Mouse (Mus musculus) cerebellum, adult 11 months (tissue): ENCODE measurements around the gene Zp2.
A peak's percentile ranks its signal among the peaks of the same experiment; 100 is the strongest.

ENCODE experiments used
- DNase-seq: peaks from one replicate; pipeline ENCODE4 v3.0.0; 2022

The Zp2 gene

GRCm38 (mm10) chr7:120128951-120129350 lies 16.1 kb downstream of the Zp2 start:
- DNase-seq = no peak

GRCm38 (mm10) chr7:120127686-120128059 lies 17.4 kb downstream of the Zp2 start:
- DNase-seq = no peak

GRCm38 (mm10) chr7:120126976-120127685 lies 18.0 kb downstream of the Zp2 start:
- DNase-seq = no peak

GRCm38 (mm10) chr7:120124844-120125243 lies 20.2 kb downstream of the Zp2 start:
- DNase-seq = peak; percentile 44

- DNase-seq = no peak
Measured at GRCm38 (mm10) chr7:120123776-120124175, 21.3 kb downstream of the Zp2 start.

- no peak for DNase-seq
Measured at GRCm38 (mm10) chr7:120117529-120117928, 27.6 kb downstream of the Zp2 start.

GRCm38 (mm10) chr7:120116976-120117375 lies 28.1 kb downstream of the Zp2 start:
- DNase-seq = no peak

GRCm38 (mm10) chr7:120109676-120110075 lies 35.4 kb downstream of the Zp2 start:
- no peak for DNase-seq

- DNase-seq = peak; percentile 20
Measured at GRCm38 (mm10) chr7:120106356-120106755, 38.7 kb downstream of the Zp2 start.

- DNase-seq = no peak
Measured at GRCm38 (mm10) chr7:120104975-120105374, 40.1 kb downstream of the Zp2 start.

GRCm38 (mm10) chr7:120103019-120103567 lies 42.0 kb downstream of the Zp2 start:
- DNase-seq = peak; percentile 16

- peak; percentile 83 for DNase-seq
Measured at GRCm38 (mm10) chr7:120102164-120102972, 42.7 kb downstream of the Zp2 start, which contains the start of gene Tmem159. Gene Tmem159, plus strand, starts transcription at chr7:120102353.

- DNase-seq = peak; percentile 39
Measured at GRCm38 (mm10) chr7:120098403-120098802, 46.7 kb downstream of the Zp2 start.

GRCm38 (mm10) chr7:120097845-120098244 lies 47.2 kb downstream of the Zp2 start:
- peak; percentile 42 for DNase-seq

GRCm38 (mm10) chr7:120095180-120095579 lies 49.9 kb downstream of the Zp2 start, which contains the start of gene Dnah3:
Gene Dnah3, minus strand, starts transcription at chr7:120095280.
- no peak for DNase-seq

- DNase-seq = no peak
Measured at GRCm38 (mm10) chr7:120094216-120094615, 50.9 kb downstream of the Zp2 start.

- no peak for DNase-seq
Measured at GRCm38 (mm10) chr7:120093033-120093432, 52.1 kb downstream of the Zp2 start.

GRCm38 (mm10) chr7:120080177-120080576 lies 64.9 kb downstream of the Zp2 start:
- DNase-seq = no peak
